Mouse (Mus musculus) c-Kit-positive CD71-negative TER-119-negative erythroid progenitor cells, embryonic 14.5 days (primary cell): ENCODE measurements around the gene Hinfp.
"Not testable (repeated sequence)": the region's sequence is repeated elsewhere in the genome, so short reads cannot be mapped to it uniquely, and the experiment has no call there.

Experiments used
- DNase-seq: peaks from one replicate; pipeline ENCODE4 v3.0.0-alpha.2; 2013; ENCODE audit warnings: low read depth

Gene Hinfp

GRCm38 (mm10) chr9:44311136-44312134 is 6.0 kb upstream of the Hinfp start:
- no peak for DNase-seq

GRCm38 (mm10) chr9:44310750-44311135 is 5.3 kb upstream of the Hinfp start:
- no peak for DNase-seq

GRCm38 (mm10) chr9:44309756-44310155 is 4.3 kb upstream of the Hinfp start:
- DNase-seq, result no peak

- no peak for DNase-seq
These were observed 1.8 kb upstream of the Hinfp start for GRCm38 (mm10) chr9:44307248-44307647.

- no peak for DNase-seq
These were observed 1.1 kb upstream of the Hinfp start for GRCm38 (mm10) chr9:44306532-44306931.

GRCm38 (mm10) chr9:44300001-44300400 is 5.5 kb downstream of the Hinfp start:
- not testable (repeated sequence) for DNase-seq

- DNase-seq, result no peak
These were observed 13.0 kb downstream of the Hinfp start for GRCm38 (mm10) chr9:44292490-44292889.

- DNase-seq, result no peak
These were observed 16.5 kb downstream of the Hinfp start for GRCm38 (mm10) chr9:44288959-44289291.

GRCm38 (mm10) chr9:44288076-44288958 is 17.2 kb downstream of the Hinfp start, which contains the start of gene Abcg4:
Gene Abcg4, minus strand, starts transcription at chr9:44288615.
- no peak for DNase-seq

GRCm38 (mm10) chr9:44287401-44288075 is 17.9 kb downstream of the Hinfp start:
- DNase-seq, result no peak

- no peak for DNase-seq
These were observed 18.5 kb downstream of the Hinfp start for GRCm38 (mm10) chr9:44287003-44287400.

- DNase-seq, result no peak
These were observed 19.1 kb downstream of the Hinfp start for GRCm38 (mm10) chr9:44286256-44286850.

- no peak for DNase-seq
These were observed 22.3 kb downstream of the Hinfp start for GRCm38 (mm10) chr9:44283183-44283582.

GRCm38 (mm10) chr9:44269973-44270372 is 35.5 kb downstream of the Hinfp start:
- DNase-seq, result no peak

- DNase-seq, result no peak
These were observed 36.4 kb downstream of the Hinfp start for GRCm38 (mm10) chr9:44269077-44269476.

GRCm38 (mm10) chr9:44268432-44268831 is 37.0 kb downstream of the Hinfp start, which contains the start of gene Nlrx1:
Gene Nlrx1, minus strand, starts transcription at chr9:44268599.
- DNase-seq, result peak; percentile 47

GRCm38 (mm10) chr9:44268027-44268360 is 37.5 kb downstream of the Hinfp start:
- DNase-seq, result peak; percentile 82

GRCm38 (mm10) chr9:44267319-44268026 is 38.0 kb downstream of the Hinfp start:
- DNase-seq, result no peak

GRCm38 (mm10) chr9:44266478-44267226 is 38.8 kb downstream of the Hinfp start:
- no peak for DNase-seq

GRCm38 (mm10) chr9:44261388-44261787 is 44.1 kb downstream of the Hinfp start:
- no peak for DNase-seq
